Mouse (Mus musculus): ENCODE measurements around the gene Gtf2h5. TPM values are rescaled to one million over a fixed set of nuclear protein-coding genes. Genes with fewer than 3 reads are reported as not detected.

The Gtf2h5 gene
- polyA plus RNA-seq, 1 experiment from 2014 or later = 167 TPM

DNA sequence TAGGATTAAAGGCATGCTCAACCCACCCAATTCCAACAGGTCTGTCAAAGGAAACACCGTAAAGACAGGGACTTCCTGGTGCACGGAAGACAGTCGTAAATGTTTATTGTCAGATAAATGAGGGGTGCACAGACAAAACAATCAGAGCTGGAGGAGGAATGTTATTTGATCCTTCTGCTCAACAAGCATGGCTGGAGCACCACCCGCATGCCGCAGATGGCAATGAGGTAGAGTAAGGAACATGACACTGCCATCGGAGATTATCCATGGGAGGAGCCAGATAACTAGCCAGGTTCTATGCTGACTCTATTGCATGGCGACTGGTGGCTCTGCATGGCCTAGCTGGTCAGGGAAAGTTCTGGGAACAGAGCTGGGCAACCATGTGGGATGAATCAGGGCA lies 6.2 kb upstream of the Gtf2h5 start:
- no peak overlapping the region for H3K9ac ChIP-seq
- H3K27ac ChIP-seq = no peak overlapping the region
- no peak overlapping the region for H3K4me3 ChIP-seq
- H3K36me3 ChIP-seq = peaks cover 38% of the 10 kb centered on the region
- no peak overlapping the region for H3K4me2 ChIP-seq (replicated peaks)
- no peaks in the 10 kb centered on the region for H3K4me1 ChIP-seq
- H3K27me3 ChIP-seq = no peaks in the 10 kb centered on the region
- no peaks in the 10 kb centered on the region for H3K9me3 ChIP-seq
- 75% methylated on average over 7 of the region's 7 CpGs for WGBS
- no peak for ATAC-seq (ENCODE audit: insufficient number of reproducible peaks, insufficient read depth, low FRiP score, low TSS enrichment)

- 85% methylated on average over 5 of the region's 5 CpGs for WGBS
- Histone ChIP-seq H3K4me2 (replicated peaks) (no peak overlapping the region), H3K4me3 (no peak overlapping the region), H3K36me3 (peaks cover 38% of the 10 kb centered on the region), H3K27me3 (no peaks in the 10 kb centered on the region), H3K9ac (no peak overlapping the region), H3K4me1 (no peaks in the 10 kb centered on the region), H3K27ac (no peak overlapping the region), H3K9me3 (no peaks in the 10 kb centered on the region)
- ATAC-seq (ENCODE audit: insufficient number of reproducible peaks, insufficient read depth, low FRiP score, low TSS enrichment) = no peak
These were observed 3.8 kb downstream of the Gtf2h5 start for GRCm38 (mm10) chr17:6083323-6083890.

- Histone ChIP-seq H3K4me3 (no peak overlapping the region), H3K4me2 (replicated peaks) (no peak overlapping the region), H3K4me1 (no peaks in the 10 kb centered on the region), H3K9ac (no peak overlapping the region), H3K27me3 (no peaks in the 10 kb centered on the region), H3K36me3 (peaks cover 14% of the 10 kb centered on the region; the same call in 1 of the 2 replicates), H3K27ac (no peak overlapping the region), H3K9me3 (no peaks in the 10 kb centered on the region)
- WGBS = 90% methylated on average over 6 of the region's 6 CpGs
- ATAC-seq (ENCODE audit: insufficient number of reproducible peaks, insufficient read depth, low FRiP score, low TSS enrichment) = no peak
These were observed 12.0 kb downstream of the Gtf2h5 start for GRCm38 (mm10) chr17:6091604-6092003.

- Histone ChIP-seq H3K4me1 (no peaks in the 10 kb centered on the region), H3K27ac (no peak overlapping the region), H3K4me2 (replicated peaks) (no peak overlapping the region), H3K36me3 (no peaks in the 10 kb centered on the region), H3K9ac (no peak overlapping the region), H3K9me3 (no peaks in the 10 kb centered on the region), H3K4me3 (no peak overlapping the region), H3K27me3 (no peaks in the 10 kb centered on the region)
- ATAC-seq (ENCODE audit: insufficient number of reproducible peaks, insufficient read depth, low FRiP score, low TSS enrichment) = no peak
These were observed 16.0 kb downstream of the Gtf2h5 start for GRCm38 (mm10) chr17:6095579-6095978.

DNA sequence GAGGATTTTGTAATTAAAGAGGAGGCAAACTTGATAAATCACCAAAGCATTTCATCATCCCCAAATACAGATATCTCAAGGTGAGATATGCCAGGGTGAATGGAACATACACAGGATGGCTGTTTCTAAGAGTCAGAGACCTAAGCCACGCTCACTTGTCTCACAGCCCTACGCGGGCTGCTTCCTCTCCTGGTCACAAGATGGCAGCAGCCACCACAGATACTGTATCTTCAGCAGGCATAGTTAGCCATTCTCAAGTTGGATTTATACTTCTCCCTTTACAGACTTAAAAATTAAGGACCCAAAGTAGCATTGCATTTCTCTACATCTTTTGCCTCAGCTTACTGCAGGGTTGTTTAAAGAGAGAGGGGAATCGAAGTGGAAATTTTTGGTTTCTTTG lies 18.3 kb downstream of the Gtf2h5 start:
- ATAC-seq (ENCODE audit: insufficient number of reproducible peaks, insufficient read depth, low FRiP score, low TSS enrichment) = no peak
- no peaks in the 10 kb centered on the region for H3K27me3 ChIP-seq
- no peak overlapping the region for H3K4me3 ChIP-seq
- no peaks in the 10 kb centered on the region for H3K4me1 ChIP-seq
- WGBS = 30% methylated on average over 4 of the region's 4 CpGs
- H3K27ac ChIP-seq = no peak overlapping the region
- H3K36me3 ChIP-seq = no peaks in the 10 kb centered on the region
- H3K4me2 ChIP-seq (replicated peaks) = no peak overlapping the region
- no peak overlapping the region for H3K9ac ChIP-seq
- H3K9me3 ChIP-seq = no peaks in the 10 kb centered on the region

DNA sequence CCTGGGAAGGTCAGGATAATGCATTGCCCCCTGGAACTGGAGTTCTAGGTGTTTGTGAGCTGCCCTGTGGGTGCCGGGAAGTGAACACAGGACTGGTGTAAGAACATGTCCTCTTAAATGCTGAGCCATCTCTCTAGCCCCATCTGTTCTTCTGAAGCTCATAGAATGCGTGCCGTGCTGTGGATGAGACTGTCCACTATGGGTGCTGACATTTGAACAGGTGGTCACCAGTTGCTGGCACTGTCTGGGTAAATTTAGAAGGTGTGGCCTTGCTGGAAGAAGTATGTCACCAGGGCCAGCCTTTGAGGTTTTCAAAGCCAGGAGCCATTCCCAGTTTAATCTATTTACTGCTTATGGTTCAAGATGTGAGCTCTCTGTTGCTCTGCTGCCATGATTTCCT lies 22.7 kb downstream of the Gtf2h5 start:
- no peaks in the 10 kb centered on the region for H3K36me3 ChIP-seq
- WGBS = 89% methylated on average over 3 of the region's 3 CpGs
- H3K4me3 ChIP-seq = no peak overlapping the region
- no peaks in the 10 kb centered on the region for H3K9me3 ChIP-seq
- H3K4me1 ChIP-seq = 0 out of 2 replicates have a peak, but pooled peaks cover 2% of the 10 kb centered on the region
- H3K4me2 ChIP-seq (replicated peaks) = no peak overlapping the region
- no peaks in the 10 kb centered on the region for H3K27me3 ChIP-seq
- H3K9ac ChIP-seq = no peak overlapping the region
- no peak for ATAC-seq (ENCODE audit: insufficient number of reproducible peaks, insufficient read depth, low FRiP score, low TSS enrichment)
- H3K27ac ChIP-seq = no peak overlapping the region

DNA sequence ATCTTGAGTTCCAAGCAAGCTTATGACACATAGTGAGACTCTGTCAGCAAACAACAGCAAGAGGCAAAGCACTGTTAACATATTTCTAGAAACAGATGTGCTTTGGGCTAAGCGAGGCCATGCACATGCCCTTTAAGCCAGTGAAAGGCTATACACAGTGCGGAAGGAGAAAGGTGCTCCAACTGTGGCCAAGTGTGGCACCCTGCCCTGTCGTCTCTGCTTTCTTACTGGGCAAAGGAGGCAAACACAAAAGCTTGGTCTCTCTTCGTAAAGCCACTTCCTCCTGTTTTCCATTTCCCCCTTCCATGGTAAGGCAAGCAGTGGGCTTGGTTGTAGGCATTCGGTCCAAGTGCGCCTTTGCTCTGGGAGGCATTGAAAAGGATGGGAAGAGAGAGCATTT lies 24.0 kb downstream of the Gtf2h5 start:
- no peak overlapping the region for H3K27ac ChIP-seq
- no peaks in the 10 kb centered on the region for H3K27me3 ChIP-seq
- WGBS = 75% methylated on average over 6 of the region's 6 CpGs
- peaks cover 9% of the 10 kb centered on the region for H3K4me1 ChIP-seq
- ATAC-seq (ENCODE audit: insufficient number of reproducible peaks, insufficient read depth, low FRiP score, low TSS enrichment) = no peak
- no peak overlapping the region for H3K4me3 ChIP-seq
- H3K9ac ChIP-seq = no peak overlapping the region
- no peaks in the 10 kb centered on the region for H3K36me3 ChIP-seq
- no peak overlapping the region for H3K4me2 ChIP-seq (replicated peaks)
- H3K9me3 ChIP-seq = no peaks in the 10 kb centered on the region

DNA sequence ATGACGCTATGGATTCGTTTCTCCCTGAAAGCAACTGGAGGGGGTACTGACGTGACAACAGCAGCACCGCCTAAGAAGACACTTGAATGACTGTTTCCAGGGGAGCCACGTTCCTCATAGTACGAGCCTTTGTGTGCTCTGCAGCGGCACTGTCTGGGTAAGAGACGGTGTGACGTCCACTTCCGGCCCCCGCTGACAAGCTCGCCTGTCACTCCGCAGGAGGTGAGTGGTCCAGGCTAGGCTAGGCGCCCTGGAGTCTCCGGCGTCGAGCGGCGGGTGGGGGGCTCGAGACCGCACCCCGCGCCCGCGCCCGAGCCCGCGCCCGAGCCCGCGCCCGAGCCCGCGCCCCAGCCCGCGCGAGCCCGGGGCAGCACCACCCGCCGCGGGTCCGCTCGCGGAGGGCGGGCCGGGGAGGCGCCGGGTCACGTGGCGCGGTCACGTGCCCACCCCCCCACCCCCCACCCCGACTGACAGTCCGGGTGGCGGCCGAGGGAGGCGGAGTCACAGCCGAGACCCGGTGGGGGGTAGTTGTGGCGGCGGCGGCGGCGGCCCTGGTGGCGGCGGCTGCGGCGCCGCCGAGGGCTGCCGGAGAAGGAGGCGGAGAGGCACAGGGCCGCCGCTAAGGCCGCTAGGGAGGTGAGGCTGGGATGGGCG lies 26.9 kb downstream of the Gtf2h5 start, which contains the start of gene Tulp4:
Gene Tulp4, plus strand, starts transcription at position 77 of the 654 bp plus-strand sequence.
- ATAC-seq (ENCODE audit: insufficient number of reproducible peaks, insufficient read depth, low FRiP score, low TSS enrichment) = peak; percentile 96
- Histone ChIP-seq H3K27ac (peak within 1 kb of the TSS; percentile 94), H3K36me3 (0 out of 2 replicates have a peak, but pooled peaks cover 7% of the 10 kb centered on the region), H3K4me2 (replicated peaks) (peak within 1 kb of the TSS; percentile 65), H3K27me3 (no peaks in the 10 kb centered on the region), H3K4me3 (peak within 1 kb of the TSS; percentile 86), H3K9ac (peak within 1 kb of the TSS; percentile 95), H3K4me1 (peaks cover 19% of the 10 kb centered on the region), H3K9me3 (no peaks in the 10 kb centered on the region)
- WGBS = 1% methylated on average over 56 of the region's 76 CpGs

DNA sequence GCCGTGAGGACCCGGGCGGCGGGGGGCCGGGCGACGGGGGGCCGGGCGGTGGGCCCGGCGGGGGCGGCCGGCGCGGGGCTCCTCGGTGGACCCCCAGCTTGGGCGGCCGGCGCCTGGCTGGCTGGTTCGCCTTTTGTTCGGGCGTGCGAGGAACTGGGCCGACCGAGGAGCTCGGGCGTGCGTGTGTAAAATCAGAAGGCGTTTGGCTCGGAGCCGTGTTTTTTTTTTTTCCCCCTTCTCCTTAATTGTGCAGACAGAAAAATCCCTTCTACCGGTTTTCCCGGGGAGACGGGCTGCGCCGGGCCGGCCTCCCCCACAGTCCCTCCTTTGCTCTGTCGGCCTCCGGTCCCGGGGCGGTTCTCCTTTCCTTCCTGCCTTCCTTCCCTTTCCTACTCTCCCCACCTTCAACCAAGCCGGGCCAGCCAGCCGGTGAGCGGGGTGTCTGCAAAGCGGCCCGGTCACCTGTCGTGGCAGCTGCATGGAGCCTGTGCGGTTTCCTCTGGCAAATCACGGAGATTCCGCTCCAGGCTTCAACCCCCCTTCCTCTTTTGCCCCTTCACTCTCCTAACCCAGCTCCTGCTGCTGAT lies 27.5 kb downstream of the Gtf2h5 start:
- whole genome bisulfite sequencing = 0% methylated on average over 32 of the region's 50 CpGs
- H3K4me1 ChIP-seq = peaks cover 19% of the 10 kb centered on the region
- H3K9me3 ChIP-seq = no peaks in the 10 kb centered on the region
- H3K27me3 ChIP-seq = no peaks in the 10 kb centered on the region
- H3K36me3 ChIP-seq = peaks cover 7% of the 10 kb centered on the region; the same call in 1 of the 2 replicates
- H3K4me2 ChIP-seq (replicated peaks) = peak overlapping the region; percentile 65
- H3K27ac ChIP-seq = peak overlapping the region; percentile 94
- peak overlapping the region; percentile 86 for H3K4me3 ChIP-seq
- peak overlapping the region; percentile 95 for H3K9ac ChIP-seq
- no peak; the same call in 1 of the 2 replicates for ATAC-seq (ENCODE audit: insufficient number of reproducible peaks, insufficient read depth, low FRiP score, low TSS enrichment)

- WGBS = 51% methylated on average over 7 of the region's 7 CpGs
- H3K27ac ChIP-seq = no peak overlapping the region
These were observed 28.6 kb downstream of the Gtf2h5 start for GRCm38 (mm10) chr17:6108175-6108574.

DNA sequence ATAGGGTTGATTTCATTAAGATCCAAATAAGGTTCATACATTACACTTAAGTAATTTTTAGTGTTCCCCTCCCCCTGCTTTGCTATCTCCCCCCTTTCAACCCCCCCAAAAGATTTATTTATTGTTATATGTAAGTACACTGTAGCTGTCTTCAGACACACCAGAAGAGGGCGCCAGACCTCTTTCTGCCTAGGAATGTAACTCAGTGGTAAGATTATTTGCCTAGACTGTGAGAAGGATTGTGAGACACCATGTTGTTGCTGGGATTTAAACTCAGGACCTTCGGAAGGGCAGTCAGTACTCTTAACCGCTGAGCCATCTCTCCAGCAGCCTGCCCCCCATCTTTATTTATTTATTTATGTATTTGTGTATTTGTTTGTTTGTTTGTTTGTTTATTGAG lies 31.4 kb downstream of the Gtf2h5 start:
- no peaks in the 10 kb centered on the region for H3K27me3 ChIP-seq
- H3K9me3 ChIP-seq = no peaks in the 10 kb centered on the region
- H3K4me3 ChIP-seq = no peak overlapping the region
- H3K27ac ChIP-seq = no peak overlapping the region
- no peak for ATAC-seq (ENCODE audit: insufficient number of reproducible peaks, insufficient read depth, low FRiP score, low TSS enrichment)
- peaks cover 10% of the 10 kb centered on the region; the same call in 1 of the 2 replicates for H3K36me3 ChIP-seq
- no peak overlapping the region for H3K4me2 ChIP-seq (replicated peaks)
- peaks cover 17% of the 10 kb centered on the region for H3K4me1 ChIP-seq
- no peak overlapping the region for H3K9ac ChIP-seq
- 73% methylated on average over 3 of the region's 3 CpGs for WGBS

More at GRCm38 (mm10) chr17:6108175-6108574, 28.6 kb downstream of the Gtf2h5 start:
- peak overlapping the region; percentile 95 for H3K9ac ChIP-seq
- peaks cover 10% of the 10 kb centered on the region; the same call in 1 of the 2 replicates for H3K36me3 ChIP-seq
- H3K4me2 ChIP-seq (replicated peaks) = peak overlapping the region; percentile 65
- ATAC-seq (ENCODE audit: insufficient number of reproducible peaks, insufficient read depth, low FRiP score, low TSS enrichment) = no peak
- peaks cover 19% of the 10 kb centered on the region for H3K4me1 ChIP-seq
- no peaks in the 10 kb centered on the region for H3K27me3 ChIP-seq
- H3K4me3 ChIP-seq = peak overlapping the region; percentile 86
- H3K9me3 ChIP-seq = no peaks in the 10 kb centered on the region

DNA sequence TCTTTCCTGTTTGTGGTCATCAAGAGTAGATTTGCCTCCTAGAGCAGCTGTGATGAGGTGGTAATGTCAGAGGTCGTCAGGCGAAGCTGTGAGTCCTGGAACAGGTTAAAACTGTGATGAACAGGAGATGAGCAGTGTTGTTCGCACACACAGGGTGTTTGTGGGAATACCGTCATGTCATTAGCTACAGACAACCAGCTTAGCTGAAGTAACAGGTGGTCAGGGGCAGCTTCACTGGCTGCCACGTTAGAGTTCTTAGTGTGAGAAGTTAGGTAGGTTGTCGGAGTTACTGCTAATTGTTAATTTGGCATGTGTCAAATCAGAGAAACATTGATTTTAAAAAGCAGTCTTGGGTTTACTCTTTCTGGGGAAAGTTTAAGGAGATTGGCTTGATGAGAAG lies 34.1 kb downstream of the Gtf2h5 start:
- no peak overlapping the region for H3K9ac ChIP-seq
- no peak overlapping the region for H3K4me3 ChIP-seq
- no peaks in the 10 kb centered on the region for H3K27me3 ChIP-seq
- peaks cover 12% of the 10 kb centered on the region; the same call in 1 of the 2 replicates for H3K36me3 ChIP-seq
- 84% methylated on average over 6 of the region's 6 CpGs for WGBS
- ATAC-seq (ENCODE audit: insufficient number of reproducible peaks, insufficient read depth, low FRiP score, low TSS enrichment) = no peak
- no peak overlapping the region for H3K27ac ChIP-seq
- no peaks in the 10 kb centered on the region for H3K9me3 ChIP-seq
- peaks cover 10% of the 10 kb centered on the region for H3K4me1 ChIP-seq
- no peak overlapping the region for H3K4me2 ChIP-seq (replicated peaks)

Data from embryonic facial prominence, embryonic 12.5 days (tissue).